Mouse (Mus musculus) natural killer cell, adult 2 months (primary cell): ENCODE data around the gene Olfr1076.
"Not testable (repeated sequence)": the region's sequence is repeated elsewhere in the genome, so short reads cannot be mapped to it uniquely, and the experiment has no call there.

Experiments
- DNase-seq, 2 experiments: peaks; one replicate each; pipeline ENCODE4 v3.0.0; 2022; ENCODE audit warnings: low spot score in 2 of 2

Gene Olfr1076

GRCm38 (mm10) chr2:86508161-86508560 lies at the start of gene Olfr1076:
Gene Olfr1076 (plus strand): TSS chr2:86508461.
- no peak for DNase-seq

- DNase-seq, result no peak
These were observed 47.8 kb upstream of the Olfr1076 start for GRCm38 (mm10) chr2:86460434-86460833.

GRCm38 (mm10) chr2:86464442-86465109 lies 43.7 kb upstream of the Olfr1076 start:
- DNase-seq, result no peak

- DNase-seq, result no peak
These were observed 21.0 kb upstream of the Olfr1076 start, which contains the start of gene Olfr228 for GRCm38 (mm10) chr2:86487286-86487685. Gene Olfr228 (minus strand): TSS chr2:86487386.

GRCm38 (mm10) chr2:86530991-86531390 lies 22.7 kb downstream of the Olfr1076 start:
- no peak for DNase-seq

GRCm38 (mm10) chr2:86542380-86542779 lies 34.1 kb downstream of the Olfr1076 start, which contains the start of gene Olfr1079:
Gene Olfr1079 (minus strand): TSS chr2:86542480.
- no peak for DNase-seq

GRCm38 (mm10) chr2:86558135-86558534 lies 49.9 kb downstream of the Olfr1076 start, which contains the start of gene Olfr1080:
Gene Olfr1080 (minus strand): TSS chr2:86558235.
- not testable (repeated sequence) for DNase-seq
